Mouse (Mus musculus) thymus, postnatal 0 days (tissue): ENCODE results near the gene Josd1. TPM values are rescaled to one million over a fixed set of nuclear protein-coding genes. Genes with fewer than 3 reads are reported as not detected.
"Not testable (repeated sequence)": the region's sequence is repeated elsewhere in the genome, so short reads cannot be mapped to it uniquely, and the experiment has no call there.

Experiments used
- DNase-seq: peaks from one replicate; pipeline ENCODE4 v3.0.0-alpha.2; 2015; ENCODE audit warnings: low spot score
- polyA plus RNA-seq: library from polyadenylated mRNA; unstranded; fragments of >200 nt; fragmentation: Nextera tagmentation; extraction: Ambion mirVana; gene quantifications from 2 replicates; pipeline ENCODE4 v1.2.1, GENCODE M21; 2015

Josd1 gene
- polyA plus RNA-seq, 1 experiment from 2014 or later, result 16.3 TPM

GRCm38 (mm10) chr15:79692334-79692733, 4.6 kb upstream of the Josd1 start:
- no peak for DNase-seq

GRCm38 (mm10) chr15:79691023-79691508, 3.3 kb upstream of the Josd1 start:
- DNase-seq, result no peak

- DNase-seq, result peak; percentile 98
Measured at GRCm38 (mm10) chr15:79690426-79691022, 2.8 kb upstream of the Josd1 start, which contains the start of gene Gtpbp1. Gtpbp1 (plus strand) TSS chr15:79690845.

- DNase-seq, result no peak
Measured at GRCm38 (mm10) chr15:79689662-79690425, 2.1 kb upstream of the Josd1 start.

GRCm38 (mm10) chr15:79688268-79688956, 693 bp upstream of the Josd1 start:
- DNase-seq, result no peak

GRCm38 (mm10) chr15:79687175-79687574, 544 bp downstream of the Josd1 start:
- no peak for DNase-seq

GRCm38 (mm10) chr15:79686046-79686869, 1.5 kb downstream of the Josd1 start:
- DNase-seq, result no peak

GRCm38 (mm10) chr15:79685141-79685641, 2.5 kb downstream of the Josd1 start:
- no peak for DNase-seq

- no peak for DNase-seq
Measured at GRCm38 (mm10) chr15:79684616-79685015, 3.1 kb downstream of the Josd1 start.

GRCm38 (mm10) chr15:79683707-79684465, 3.8 kb downstream of the Josd1 start:
- DNase-seq, result no peak

GRCm38 (mm10) chr15:79683146-79683545, 4.6 kb downstream of the Josd1 start:
- DNase-seq, result no peak

GRCm38 (mm10) chr15:79681973-79682372, 5.7 kb downstream of the Josd1 start:
- DNase-seq, result no peak

GRCm38 (mm10) chr15:79677936-79678335, 9.8 kb downstream of the Josd1 start:
- no peak for DNase-seq

GRCm38 (mm10) chr15:79671828-79672348, 15.8 kb downstream of the Josd1 start:
- DNase-seq, result not testable (repeated sequence)

- no peak for DNase-seq
Measured at GRCm38 (mm10) chr15:79670972-79671299, 16.8 kb downstream of the Josd1 start.

GRCm38 (mm10) chr15:79670249-79670971, 17.3 kb downstream of the Josd1 start, which contains the start of gene Tomm22:
Tomm22 (plus strand) TSS chr15:79670861.
- DNase-seq, result peak; percentile 90

- no peak for DNase-seq
Measured at GRCm38 (mm10) chr15:79669195-79669594, 18.5 kb downstream of the Josd1 start.

GRCm38 (mm10) chr15:79664666-79665065, 23.1 kb downstream of the Josd1 start:
- DNase-seq, result no peak

GRCm38 (mm10) chr15:79661852-79662251, 25.9 kb downstream of the Josd1 start:
- peak; percentile 48 for DNase-seq
